Mouse (Mus musculus) liver, adult 2 months (tissue): ENCODE results near the gene Golga2.

Experiments used
- CTCF ChIP-seq: fragments of 200-500 bp; IDR thresholded peaks from 2 replicates; pipeline ENCODE4 v1.5.1; 2011; ENCODE audit warnings: low read depth, low read length, control low read depth
- POLR2A ChIP-seq: fragments of 200-500 bp; IDR thresholded peaks from 2 replicates; pipeline ENCODE4 v1.6.1; 2011; ENCODE audit warnings: low read length, control low read depth; ENCODE audit not compliant: insufficient read depth; ENCODE audit errors: extremely low read depth

- no peak for TF ChIP-seq CTCF
- TF ChIP-seq POLR2A, result no peak
These were observed 61.1 kb downstream of the Golga2 start for GRCm38 (mm10) chr2:32348311-32348710.
